Mouse (Mus musculus): ENCODE data around the gene Grsf1. TPM values are rescaled to one million over a fixed set of nuclear protein-coding genes. Genes with fewer than 3 reads are reported as not detected.

Gene Grsf1
- polyA plus RNA-seq (2015; fragmentation: Nextera tagmentation; extraction: Ambion mirVana) = 70.3 and 76.2 TPM in 2 replicates

GRCm38 (mm10) chr5:88675443-88676387 lies at the start of gene Grsf1:
TSS of gene Grsf1 (minus strand) at chr5:88676171.
- no peaks in the 10 kb centered on the region for H3K27me3 ChIP-seq
- peak within 1 kb of the TSS; percentile 97 for H3K27ac ChIP-seq (replicated peaks)
- peak within 1 kb of the TSS; percentile 96 for H3K9ac ChIP-seq
- WGBS = under 1% methylated on average over 100 of the region's 127 CpGs
- H3K4me1 ChIP-seq (replicated peaks) = peaks cover 37% of the 10 kb centered on the region
- ATAC-seq (ENCODE audit: low read depth) = peak; percentile 92
- H3K9me3 ChIP-seq = no peaks in the 10 kb centered on the region
- peaks cover 23% of the 10 kb centered on the region for H3K36me3 ChIP-seq
- H3K4me2 ChIP-seq = peak within 1 kb of the TSS; percentile 77
- H3K4me3 ChIP-seq = peak within 1 kb of the TSS; percentile 95

DNA sequence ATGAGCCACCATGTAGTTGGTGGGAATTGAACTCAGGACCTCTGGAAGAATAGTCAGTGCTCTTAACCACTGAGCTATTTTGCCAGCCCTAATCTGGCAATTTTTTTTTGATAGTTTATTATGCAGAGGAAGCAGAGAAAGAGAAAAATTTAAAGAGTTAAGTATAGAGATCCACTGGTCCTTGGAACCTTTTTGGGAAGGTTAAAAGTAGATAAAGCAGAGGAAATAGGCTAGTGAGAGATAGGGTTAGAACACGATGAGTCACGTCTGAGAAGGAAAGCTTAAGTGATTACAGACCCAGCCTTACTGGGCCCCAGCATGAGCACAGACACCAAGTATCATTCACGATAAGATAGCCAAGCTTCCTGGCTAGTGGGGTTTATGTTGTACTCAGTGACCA lies 48.1 kb upstream of the Grsf1 start:
- WGBS = 75% methylated on average over 3 of the region's 3 CpGs
- Histone ChIP-seq H3K4me3 (no peak overlapping the region), H3K9ac (no peak overlapping the region), H3K9me3 (no peaks in the 10 kb centered on the region), H3K27ac (replicated peaks) (no peak overlapping the region), H3K36me3 (no peaks in the 10 kb centered on the region), H3K27me3 (no peaks in the 10 kb centered on the region), H3K4me2 (no peak overlapping the region), H3K4me1 (replicated peaks) (peaks cover 39% of the 10 kb centered on the region)
- ATAC-seq (ENCODE audit: low read depth) = no peak

DNA sequence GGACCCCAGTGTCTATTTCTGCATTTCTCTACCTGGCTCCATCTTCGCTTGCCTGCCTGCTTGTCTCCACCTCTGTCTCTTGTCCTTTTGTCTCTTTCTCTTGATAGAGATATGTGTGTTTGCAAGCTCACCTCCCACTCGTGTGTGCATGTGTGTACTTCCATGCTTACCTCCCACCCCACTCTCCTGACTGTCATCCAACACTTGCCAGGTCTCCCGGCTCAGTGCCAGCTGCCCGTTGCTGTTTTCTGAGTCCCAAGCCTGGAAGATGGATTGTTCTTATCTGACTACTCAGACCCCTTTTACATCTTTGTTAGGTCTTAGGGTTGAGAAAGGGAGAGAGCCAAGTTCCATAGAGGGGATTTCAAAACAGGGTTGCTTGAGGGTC lies 46.2 kb upstream of the Grsf1 start:
- H3K27ac ChIP-seq (replicated peaks) = peak overlapping the region; percentile 95
- 22% methylated on average over 4 of the region's 4 CpGs for WGBS
- peak overlapping the region; percentile 98 for H3K4me3 ChIP-seq
- ATAC-seq (ENCODE audit: low read depth) = peak; percentile 7; the same call in 1 of the 2 replicates
- H3K36me3 ChIP-seq = no peaks in the 10 kb centered on the region
- H3K9ac ChIP-seq = peak overlapping the region; percentile 99
- no peaks in the 10 kb centered on the region for H3K9me3 ChIP-seq
- H3K4me1 ChIP-seq (replicated peaks) = peaks cover 39% of the 10 kb centered on the region
- H3K4me2 ChIP-seq = peak overlapping the region; percentile 95
- H3K27me3 ChIP-seq = no peaks in the 10 kb centered on the region

GRCm38 (mm10) chr5:88721565-88722212 lies 45.7 kb upstream of the Grsf1 start:
- Histone ChIP-seq H3K9ac (peak overlapping the region; percentile 99), H3K4me3 (peak overlapping the region; percentile 98)
- 1% methylated on average over 31 of the region's 31 CpGs for WGBS

DNA sequence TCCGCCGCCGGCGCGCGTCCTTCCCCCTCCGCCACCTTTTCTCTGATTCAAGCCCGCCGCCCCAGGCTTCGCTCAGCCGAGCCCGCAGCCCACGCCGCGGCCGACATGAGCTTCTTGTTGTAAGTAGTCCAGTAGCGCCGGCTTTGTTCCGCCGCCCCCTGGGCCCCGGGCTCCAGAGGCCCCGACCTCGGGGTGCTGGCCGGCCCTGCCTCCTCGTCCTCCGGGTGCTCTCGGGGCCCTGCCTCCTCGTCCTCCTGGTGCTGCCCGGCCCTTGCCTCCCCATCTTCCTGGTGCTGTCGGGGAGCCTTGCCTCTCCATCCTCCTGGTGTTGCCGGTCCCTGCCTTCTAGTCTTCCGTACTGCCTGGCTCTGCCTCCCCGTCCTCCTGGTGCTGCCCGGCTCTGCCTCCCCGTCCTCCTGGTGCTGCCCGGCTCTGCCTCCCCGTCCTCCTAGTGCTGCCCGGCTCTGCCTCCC lies 45.1 kb upstream of the Grsf1 start:
- peak overlapping the region; percentile 98 for H3K4me3 ChIP-seq
- H3K4me2 ChIP-seq = peak overlapping the region; percentile 95
- ATAC-seq (ENCODE audit: low read depth) = peak; percentile 83
- peaks cover 39% of the 10 kb centered on the region for H3K4me1 ChIP-seq (replicated peaks)
- peak overlapping the region; percentile 95 for H3K27ac ChIP-seq (replicated peaks)
- no peaks in the 10 kb centered on the region for H3K36me3 ChIP-seq
- no peaks in the 10 kb centered on the region for H3K27me3 ChIP-seq
- no peaks in the 10 kb centered on the region for H3K9me3 ChIP-seq
- under 1% methylated on average over 38 of the region's 38 CpGs for WGBS
- H3K9ac ChIP-seq = peak overlapping the region; percentile 99

More at GRCm38 (mm10) chr5:88721565-88722212, 45.7 kb upstream of the Grsf1 start:
- Histone ChIP-seq H3K36me3 (no peaks in the 10 kb centered on the region), H3K27me3 (no peaks in the 10 kb centered on the region), H3K4me2 (peak overlapping the region; percentile 95), H3K4me1 (replicated peaks) (peaks cover 39% of the 10 kb centered on the region), H3K9me3 (no peaks in the 10 kb centered on the region), H3K27ac (replicated peaks) (peak overlapping the region; percentile 95)
- ATAC-seq (ENCODE audit: low read depth) = peak; percentile 28

DNA sequence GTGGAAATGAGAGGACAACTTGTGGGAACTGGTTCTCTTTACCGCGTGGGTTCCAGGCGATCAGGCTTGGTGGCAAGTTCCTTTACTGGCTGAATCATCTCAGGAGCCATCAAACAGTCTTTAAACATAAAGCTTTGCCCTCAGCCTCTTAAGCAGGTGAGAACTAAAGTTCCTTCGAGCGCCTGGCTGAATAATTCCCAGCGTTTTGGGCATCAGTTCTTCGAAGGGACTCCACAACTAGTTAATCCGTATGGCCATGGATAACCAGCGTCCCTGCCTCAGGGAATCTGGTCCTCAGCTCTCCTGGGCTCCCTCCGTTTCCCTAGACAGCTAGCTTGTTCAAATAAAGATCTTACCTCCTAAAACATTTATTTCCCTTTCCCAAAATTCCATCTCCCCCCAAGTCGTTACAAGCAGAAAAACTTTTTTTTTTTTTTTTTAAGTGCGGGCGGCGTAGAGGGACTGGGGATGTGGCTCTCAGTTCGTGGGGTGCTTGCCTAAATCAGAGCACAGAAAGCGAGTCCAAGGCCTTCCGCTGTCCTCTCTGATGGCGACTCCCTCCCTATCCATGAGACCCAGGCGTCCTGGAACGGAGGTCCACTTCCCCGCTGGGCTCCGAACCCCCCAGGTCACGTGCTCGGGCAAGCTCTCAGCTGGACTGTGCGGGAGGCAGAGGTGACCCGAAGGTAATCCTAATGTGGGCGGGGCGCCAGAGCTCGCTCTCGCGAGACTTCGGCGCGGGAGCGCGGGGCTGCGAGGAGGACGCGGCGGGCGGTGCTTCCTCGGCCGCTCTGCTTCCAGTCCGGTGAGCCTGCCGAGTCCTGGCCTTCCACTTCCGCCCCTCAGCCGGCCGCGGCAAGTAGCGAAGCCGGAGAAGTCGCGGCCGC lies 44.4 kb upstream of the Grsf1 start, which contains the start of gene Mob1b:
Mob1b (plus strand) TSS at position 740 of the 887 bp plus-strand sequence.
- peak within 1 kb of the TSS; percentile 95 for H3K27ac ChIP-seq (replicated peaks)

DNA sequence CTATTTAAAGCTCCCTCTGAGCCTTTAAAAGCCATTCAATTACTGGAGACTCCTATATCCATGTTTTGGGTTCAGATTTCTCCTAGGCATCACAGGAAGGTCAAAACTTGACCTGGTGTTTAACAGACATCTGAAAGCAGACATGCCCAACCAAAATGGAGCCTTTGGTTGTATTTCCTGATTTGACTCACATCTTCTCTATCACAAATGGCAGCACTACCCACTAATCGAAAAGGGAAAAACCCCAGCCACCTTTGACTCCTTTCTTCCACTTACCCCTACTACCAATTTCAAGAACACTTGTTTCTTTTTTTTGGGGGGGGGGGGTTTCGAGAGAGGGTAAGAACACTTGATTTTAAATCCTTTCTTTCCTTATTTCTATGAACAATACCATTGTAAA lies 41.0 kb upstream of the Grsf1 start:
- 84% methylated on average over 2 of the region's 2 CpGs for WGBS
- no peak overlapping the region for H3K4me3 ChIP-seq
- H3K36me3 ChIP-seq = no peaks in the 10 kb centered on the region
- peaks cover 12% of the 10 kb centered on the region for H3K4me1 ChIP-seq (replicated peaks)
- no peak overlapping the region for H3K9ac ChIP-seq
- no peaks in the 10 kb centered on the region for H3K9me3 ChIP-seq
- no peak for ATAC-seq (ENCODE audit: low read depth)
- no peak overlapping the region for H3K27ac ChIP-seq (replicated peaks)
- H3K27me3 ChIP-seq = no peaks in the 10 kb centered on the region
- no peak overlapping the region for H3K4me2 ChIP-seq

More for the DNA sequence above, 44.4 kb upstream of the Grsf1 start, which contains the start of gene Mob1b:
- ATAC-seq (ENCODE audit: low read depth) = peak; percentile 95
- 1% methylated on average over 49 of the region's 54 CpGs for WGBS
- peak within 1 kb of the TSS; percentile 99 for H3K9ac ChIP-seq
- H3K4me2 ChIP-seq = peak within 1 kb of the TSS; percentile 95
- no peaks in the 10 kb centered on the region for H3K27me3 ChIP-seq
- peaks cover 39% of the 10 kb centered on the region for H3K4me1 ChIP-seq (replicated peaks)
- H3K9me3 ChIP-seq = no peaks in the 10 kb centered on the region
- H3K4me3 ChIP-seq = peak within 1 kb of the TSS; percentile 98
- H3K36me3 ChIP-seq = no peaks in the 10 kb centered on the region

DNA sequence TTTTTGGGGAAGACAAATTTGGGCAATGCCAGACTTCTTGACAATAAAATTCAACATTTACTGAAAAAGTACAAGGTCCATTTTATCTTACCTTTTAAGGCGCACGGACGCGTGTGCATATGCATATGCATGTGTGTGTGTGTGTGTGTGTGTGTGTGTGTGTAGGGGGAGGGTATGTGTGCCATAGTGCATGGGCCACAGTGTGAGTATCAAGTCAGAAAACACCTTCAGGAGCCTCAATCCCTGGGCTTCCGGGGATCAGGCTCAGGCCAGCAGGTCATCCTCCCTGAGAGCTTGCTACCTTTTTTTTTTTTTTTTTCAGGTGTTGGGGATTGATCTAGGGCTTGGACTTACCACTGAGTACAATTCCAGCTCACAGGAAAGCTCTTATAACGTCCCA lies 36.4 kb upstream of the Grsf1 start:
- H3K27ac ChIP-seq (replicated peaks) = no peak overlapping the region
- no peak overlapping the region for H3K9ac ChIP-seq
- no peak for ATAC-seq (ENCODE audit: low read depth)
- H3K4me3 ChIP-seq = no peak overlapping the region
- H3K36me3 ChIP-seq = no peaks in the 10 kb centered on the region
- H3K4me1 ChIP-seq (replicated peaks) = no peaks in the 10 kb centered on the region
- H3K4me2 ChIP-seq = no peak overlapping the region
- no peaks in the 10 kb centered on the region for H3K9me3 ChIP-seq
- H3K27me3 ChIP-seq = no peaks in the 10 kb centered on the region
- WGBS = 86% methylated on average over 6 of the region's 6 CpGs

DNA sequence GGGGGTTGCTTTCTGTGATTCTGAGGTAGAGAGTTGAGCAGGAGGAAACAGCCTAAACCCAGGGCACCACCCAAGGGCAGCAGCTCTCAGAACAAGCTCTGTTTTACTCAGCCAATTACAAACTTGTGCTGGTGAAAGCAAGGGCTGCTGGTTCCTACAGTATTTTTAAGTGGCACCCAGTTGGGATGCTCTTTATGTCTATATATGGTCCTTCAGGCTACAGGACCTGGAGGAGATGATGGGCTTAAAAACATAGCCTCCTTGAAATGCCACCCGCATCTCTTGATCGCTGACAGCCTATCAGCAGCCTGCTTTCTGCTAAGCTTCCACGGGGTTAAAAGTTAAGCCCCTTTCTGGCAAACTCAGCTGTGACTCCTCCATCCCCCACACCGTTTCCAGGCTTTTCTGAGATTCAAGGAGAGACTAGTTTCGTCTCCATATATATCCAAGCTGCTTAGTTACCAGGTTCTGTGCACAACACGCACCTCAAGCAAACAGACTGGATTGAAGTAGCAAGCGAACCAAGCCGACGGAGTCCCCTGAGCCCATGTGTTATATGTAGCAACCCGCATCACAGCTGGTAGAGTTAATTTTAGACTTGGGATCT lies 35.8 kb upstream of the Grsf1 start:
- H3K4me2 ChIP-seq = no peak overlapping the region
- no peak for ATAC-seq (ENCODE audit: low read depth)
- 45% methylated on average over 10 of the region's 10 CpGs for WGBS
- no peak overlapping the region for H3K27ac ChIP-seq (replicated peaks)
- H3K9me3 ChIP-seq = no peaks in the 10 kb centered on the region
- H3K36me3 ChIP-seq = no peaks in the 10 kb centered on the region
- H3K27me3 ChIP-seq = no peaks in the 10 kb centered on the region
- H3K4me1 ChIP-seq (replicated peaks) = no peaks in the 10 kb centered on the region
- H3K9ac ChIP-seq = no peak overlapping the region
- H3K4me3 ChIP-seq = no peak overlapping the region

GRCm38 (mm10) chr5:88711128-88711527 lies 35.2 kb upstream of the Grsf1 start:
- Histone ChIP-seq H3K4me3 (no peak overlapping the region), H3K4me1 (replicated peaks) (no peaks in the 10 kb centered on the region), H3K4me2 (no peak overlapping the region), H3K36me3 (no peaks in the 10 kb centered on the region), H3K9ac (no peak overlapping the region), H3K9me3 (no peaks in the 10 kb centered on the region), H3K27me3 (no peaks in the 10 kb centered on the region), H3K27ac (replicated peaks) (no peak overlapping the region)
- ATAC-seq (ENCODE audit: low read depth) = no peak

GRCm38 (mm10) chr5:88703551-88703950 lies 27.6 kb upstream of the Grsf1 start:
- Histone ChIP-seq H3K9me3 (no peaks in the 10 kb centered on the region), H3K9ac (no peak overlapping the region), H3K4me1 (replicated peaks) (no peaks in the 10 kb centered on the region), H3K36me3 (no peaks in the 10 kb centered on the region), H3K4me3 (no peak overlapping the region), H3K27ac (replicated peaks) (no peak overlapping the region), H3K27me3 (no peaks in the 10 kb centered on the region), H3K4me2 (no peak overlapping the region)
- 84% methylated on average over 4 of the region's 4 CpGs for WGBS
- ATAC-seq (ENCODE audit: low read depth) = no peak
